Mouse (Mus musculus): ENCODE data around the gene Wbp1. TPM values are rescaled to one million over a fixed set of nuclear protein-coding genes. Genes with fewer than 3 reads are reported as not detected.

Gene Wbp1
- total RNA-seq (2021) (10 to 100 TPM; 70.4 to 74.6 TPM), polyA plus RNA-seq (2012; rRNA removed) (152 TPM in 2 replicates)
- long read RNA-seq, transcript Wbp1-201 (5 exons, 1,419 nt), result major isoform, 18 of 80 reads
- long read RNA-seq, transcript Wbp1-207 (5 exons, 981 nt), result minor isoform, 5 of 80 reads
- long read RNA-seq, partial matches to known transcripts, result 3 of 80 reads
- long read RNA-seq, other reads (novel, unspliced or antisense), result 52 of 80 reads

DNA sequence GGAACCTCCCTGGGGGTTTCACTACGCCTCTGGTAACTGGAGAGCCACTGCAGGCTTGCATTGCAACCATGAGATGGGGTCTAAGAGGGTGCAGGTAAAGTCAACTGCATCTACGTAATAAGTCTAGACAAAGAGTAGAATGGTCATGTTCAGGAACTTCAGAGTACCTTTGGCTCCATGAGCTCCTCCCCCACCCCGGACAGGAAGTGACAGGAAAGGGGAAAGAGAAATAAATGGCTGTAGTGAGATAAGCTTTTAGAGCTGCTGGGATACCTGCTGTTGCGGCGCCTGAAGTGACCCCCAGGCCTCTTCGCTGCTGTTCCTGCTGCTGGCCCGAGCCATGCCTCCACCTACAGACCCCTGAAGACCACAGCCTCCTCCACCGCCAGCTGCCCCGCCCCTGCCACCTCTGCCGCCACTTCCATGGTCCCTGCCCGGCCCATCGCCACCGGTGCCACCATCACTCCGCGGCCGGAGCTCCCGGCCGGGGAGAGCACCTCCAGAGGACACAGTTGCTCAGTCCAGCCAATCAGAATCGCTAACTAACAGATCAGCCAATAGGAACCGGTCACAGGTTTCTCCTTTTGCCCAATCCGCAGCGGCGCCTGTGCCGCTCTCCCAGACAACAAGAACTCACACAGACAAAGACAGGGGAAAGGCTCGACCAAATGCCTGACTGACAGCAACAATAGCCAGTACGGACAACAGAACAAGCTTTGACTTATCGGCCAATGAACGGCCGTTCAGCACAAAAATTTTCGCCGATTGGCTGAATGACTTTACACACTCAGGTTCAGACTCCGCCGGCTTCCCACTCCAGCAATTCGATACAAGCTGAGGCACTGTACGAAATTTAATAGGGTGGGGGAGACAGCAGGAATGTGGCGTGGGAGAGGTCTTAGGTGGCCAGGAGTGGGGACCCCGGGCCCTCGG is at the start of gene Wbp1:
Gene Wbp1 (minus strand): TSS at position 630 of the 933 bp plus-strand sequence.
- intact Hi-C loops (cut with DNase I), result loop anchor here (5.0 kb wide), 1 partner anchor 206 kb away; the partner anchor contains the start of genes Mob1a and Mthfd2
- peak; percentile 88 to 97 for DNase-seq
- Histone ChIP-seq H3K79me2 (replicated peaks; ENCODE audit: control insufficient read depth, insufficient read depth, low read length) (no peaks in the 10 kb centered on the region), H3K36me3 (ENCODE audit: control insufficient read depth, insufficient read depth, low read length) (no peaks in the 10 kb centered on the region), H3K27me3 (ENCODE audit: control insufficient read depth, insufficient read depth, low read length) (no peaks in the 10 kb centered on the region), H3K27ac (peak within 1 kb of the TSS; percentile 72), H3K4me3 (peak within 1 kb of the TSS; percentile 74), H3K9ac (ENCODE audit: low read depth, low read length) (peak within 1 kb of the TSS; percentile 93), H3K4me1 (ENCODE audit: control insufficient read depth, insufficient read depth, low read length) (peaks cover 3% of the 10 kb centered on the region)
- under 1% methylated on average over 38 of the region's 38 CpGs for WGBS
- TF ChIP-seq EP300 (IDR thresholded peaks at IDR 0.05; ENCODE audit: insufficient read depth, low read depth, low read length) (peak; percentile 64), POLR2A (IDR thresholded peaks at IDR 0.05; ENCODE audit: insufficient read depth, low read depth, low read length) (peak; percentile 57), CTCF (IDR thresholded peaks at IDR 0.05) (peak; percentile 25)

DNA sequence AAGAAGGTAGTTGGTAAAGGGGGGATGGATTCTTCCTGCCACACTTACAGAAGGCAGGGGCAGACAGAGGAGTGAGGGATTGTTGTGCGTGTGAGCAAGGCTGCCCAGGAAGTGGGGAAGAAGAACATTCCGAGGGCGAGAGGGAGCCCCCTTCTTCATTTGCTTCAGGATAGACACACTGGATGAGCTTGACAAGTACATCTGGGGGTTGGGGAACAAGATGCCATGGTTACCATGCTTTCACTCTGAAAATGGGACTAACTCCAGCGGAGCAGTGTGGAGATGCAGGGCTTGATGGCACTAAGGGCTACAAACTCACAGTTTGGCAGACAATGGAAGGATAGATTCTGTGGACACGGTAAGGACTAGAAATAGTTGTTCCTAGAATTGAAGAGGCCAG is 49.7 kb upstream of the Wbp1 start:
- Histone ChIP-seq H3K36me3 (ENCODE audit: control insufficient read depth, insufficient read depth, low read length) (no peaks in the 10 kb centered on the region; the same call in 1 of the 2 replicates), H3K27ac (no peak overlapping the region), H3K79me2 (replicated peaks; ENCODE audit: control insufficient read depth, insufficient read depth, low read length) (peaks cover 10% of the 10 kb centered on the region), H3K4me3 (no peak overlapping the region), H3K9ac (ENCODE audit: low read depth, low read length) (no peak overlapping the region), H3K27me3 (ENCODE audit: control insufficient read depth, insufficient read depth, low read length) (no peaks in the 10 kb centered on the region), H3K4me1 (ENCODE audit: control insufficient read depth, insufficient read depth, low read length) (peaks cover 7% of the 10 kb centered on the region)
- TF ChIP-seq CTCF (IDR thresholded peaks at IDR 0.05), result no peak
- no peak for TF ChIP-seq POLR2A (IDR thresholded peaks at IDR 0.05; ENCODE audit: insufficient read depth, low read depth, low read length)
- TF ChIP-seq EP300 (IDR thresholded peaks at IDR 0.05; ENCODE audit: insufficient read depth, low read depth, low read length), result no peak
- no peak for DNase-seq
- intact Hi-C loops (cut with DNase I), result no loop called here
- 76% methylated on average over 5 of the region's 5 CpGs for WGBS

DNA sequence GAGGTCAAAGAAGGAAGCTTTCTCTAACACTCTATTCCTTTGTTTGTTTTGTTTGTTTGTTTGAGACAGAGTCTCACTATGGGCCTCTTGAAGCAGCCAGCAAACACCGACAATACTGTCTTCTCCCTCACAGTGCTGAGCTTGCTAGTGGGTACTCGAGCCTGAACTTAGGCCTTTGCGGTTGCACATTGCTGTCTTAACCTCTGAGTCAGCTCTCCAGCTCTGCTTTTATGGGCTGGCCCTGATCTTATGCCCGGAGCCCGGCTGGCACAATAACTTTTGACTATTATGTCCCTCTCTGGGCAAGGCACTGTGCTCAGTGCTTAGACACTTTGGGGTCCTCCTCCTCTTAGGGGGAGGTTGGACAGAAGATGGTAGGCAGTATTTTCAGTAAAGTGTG is 48.5 kb upstream of the Wbp1 start:
- 59% methylated on average over 5 of the region's 5 CpGs for WGBS
- peaks cover 7% of the 10 kb centered on the region for H3K4me1 ChIP-seq (ENCODE audit: control insufficient read depth, insufficient read depth, low read length)

DNA sequence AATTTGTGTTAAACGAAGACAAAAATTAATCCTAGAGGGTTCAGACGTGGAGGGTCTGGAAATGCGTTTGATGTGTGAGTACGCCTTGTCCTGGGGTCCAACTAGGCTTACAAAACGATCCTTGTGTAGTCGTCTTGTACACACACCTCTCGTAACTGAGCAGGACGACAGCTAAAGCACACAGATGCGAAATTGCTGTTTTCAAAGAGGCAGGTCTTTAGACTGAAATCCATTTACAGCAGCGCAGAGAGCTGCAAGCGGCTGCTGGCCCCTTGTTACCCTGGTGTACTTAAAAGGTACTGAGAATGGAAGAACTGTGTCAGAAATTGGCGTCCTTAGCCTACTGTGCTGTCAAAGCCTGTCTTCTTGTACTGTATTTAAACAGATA is 44.9 kb upstream of the Wbp1 start:
- peak overlapping the region; percentile 95 for H3K4me3 ChIP-seq
- TF ChIP-seq CTCF (IDR thresholded peaks at IDR 0.05) (peak; percentile 30; the same call in 1 of the 2 replicates), POLR2A (IDR thresholded peaks at IDR 0.05; ENCODE audit: insufficient read depth, low read depth, low read length) (no peak)
- peaks cover 6% of the 10 kb centered on the region for H3K79me2 ChIP-seq (replicated peaks; ENCODE audit: control insufficient read depth, insufficient read depth, low read length)
- peaks cover 2% of the 10 kb centered on the region; the same call in 1 of the 2 replicates for H3K27me3 ChIP-seq (ENCODE audit: control insufficient read depth, insufficient read depth, low read length)
- peak overlapping the region; percentile 97 for H3K27ac ChIP-seq
- WGBS, result under 1% methylated on average over 12 of the region's 12 CpGs
- no peak for DNase-seq
- H3K4me1 ChIP-seq (ENCODE audit: control insufficient read depth, insufficient read depth, low read length), result peaks cover 6% of the 10 kb centered on the region; the same call in 1 of the 2 replicates
- peak overlapping the region; percentile 66 for H3K9ac ChIP-seq (ENCODE audit: low read depth, low read length)
- intact Hi-C loops (cut with DNase I), result loop anchor here (5.0 kb wide), 1 partner anchor 111 kb away; no protein-coding TSS in a partner anchor
- no peaks in the 10 kb centered on the region; the same call in 1 of the 2 replicates for H3K36me3 ChIP-seq (ENCODE audit: control insufficient read depth, insufficient read depth, low read length)

More for the DNA sequence above, 48.5 kb upstream of the Wbp1 start:
- intact Hi-C loops (cut with DNase I), result loop anchor here (5.0 kb wide), 1 partner anchor 107 kb away; no protein-coding TSS in a partner anchor
- no peak for TF ChIP-seq EP300 (IDR thresholded peaks at IDR 0.05; ENCODE audit: insufficient read depth, low read depth, low read length)
- no peaks in the 10 kb centered on the region for H3K27me3 ChIP-seq (ENCODE audit: control insufficient read depth, insufficient read depth, low read length)
- H3K79me2 ChIP-seq (replicated peaks; ENCODE audit: control insufficient read depth, insufficient read depth, low read length), result peaks cover 10% of the 10 kb centered on the region
- no peaks in the 10 kb centered on the region; the same call in 1 of the 2 replicates for H3K36me3 ChIP-seq (ENCODE audit: control insufficient read depth, insufficient read depth, low read length)
- no peak overlapping the region for H3K9ac ChIP-seq (ENCODE audit: low read depth, low read length)
- DNase-seq, result no peak
- no peak overlapping the region for H3K27ac ChIP-seq
- H3K4me3 ChIP-seq, result no peak overlapping the region

DNA sequence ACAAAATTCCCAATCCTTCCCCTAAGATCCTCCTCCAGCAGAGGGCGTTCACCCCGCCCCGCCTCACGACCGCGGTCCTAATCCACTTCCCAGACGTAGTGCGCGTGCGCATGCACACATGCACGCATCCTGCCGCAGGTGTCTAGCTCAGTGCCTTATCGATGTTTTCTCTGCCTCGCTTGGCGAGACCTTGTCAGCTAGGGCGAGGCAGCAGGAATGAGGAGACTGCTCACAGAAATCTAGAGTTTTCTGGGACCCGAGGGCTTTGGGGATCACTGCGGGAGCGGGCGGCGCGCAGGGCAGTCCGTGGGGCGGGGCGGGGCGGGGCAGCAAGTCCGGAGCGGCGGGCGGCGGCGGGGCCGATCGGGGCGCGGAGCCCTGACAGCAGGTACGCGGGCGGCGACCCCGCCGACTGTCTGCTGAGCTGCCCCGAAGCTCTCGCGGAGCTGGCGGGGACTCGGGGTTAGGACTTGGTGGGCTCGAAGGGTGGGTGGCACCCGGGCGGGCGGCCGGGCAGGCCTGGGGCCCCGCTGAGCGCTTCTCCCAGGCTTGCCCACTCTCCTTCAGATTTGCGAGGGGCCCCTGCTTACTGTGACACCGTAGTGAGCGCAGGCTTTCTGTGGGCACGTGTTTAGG is 44.4 kb upstream of the Wbp1 start, which contains the start of gene Dctn1:
Gene Dctn1 (plus strand): TSS at position 314 of the 636 bp plus-strand sequence.
- H3K4me3 ChIP-seq, result peak within 1 kb of the TSS; percentile 95
- TF ChIP-seq CTCF (IDR thresholded peaks at IDR 0.05) (peak; percentile 91), POLR2A (IDR thresholded peaks at IDR 0.05; ENCODE audit: insufficient read depth, low read depth, low read length) (no peak; the same call in 1 of the 2 replicates), EP300 (IDR thresholded peaks at IDR 0.05; ENCODE audit: insufficient read depth, low read depth, low read length) (peak; percentile 91)
- peaks cover 2% of the 10 kb centered on the region; the same call in 1 of the 2 replicates for H3K27me3 ChIP-seq (ENCODE audit: control insufficient read depth, insufficient read depth, low read length)
- H3K4me1 ChIP-seq (ENCODE audit: control insufficient read depth, insufficient read depth, low read length), result peaks cover 6% of the 10 kb centered on the region; the same call in 1 of the 2 replicates
- WGBS, result under 1% methylated on average over 55 of the region's 58 CpGs
- peaks cover 6% of the 10 kb centered on the region for H3K79me2 ChIP-seq (replicated peaks; ENCODE audit: control insufficient read depth, insufficient read depth, low read length)
- H3K36me3 ChIP-seq (ENCODE audit: control insufficient read depth, insufficient read depth, low read length), result no peaks in the 10 kb centered on the region; the same call in 1 of the 2 replicates
- DNase-seq, result peak; percentile 95
- peak within 1 kb of the TSS; percentile 97 for H3K27ac ChIP-seq
- intact Hi-C loops (cut with DNase I), result loop anchor here (2.0 to 5.0 kb wide), 3 partner anchors 41 to 112 kb away; partner anchors contain the start of genes Ino80b and Mogs
- peak within 1 kb of the TSS; percentile 66 for H3K9ac ChIP-seq (ENCODE audit: low read depth, low read length)

All from heart, adult 2 months (tissue).